In genomic region chr6:136594541-136594940, GRCm38 (mm10) we compare ENCODE assay signal across 17 mouse cellular contexts.
"Had no signal": no experiment of that assay in that cellular context is flagged by ENCODE, and none has a peak within 500 bp of the region (broad histone marks: within the 10 kb centered on the region; RNA-seq: fewer than 3 reads in every experiment).

No protein-coding gene starts in this region.

- H3K9me3 ChIP-seq: neural tube, embryonic 12.5 days; neural tube, embryonic 13.5 days; neural tube, embryonic 15.5 days; stomach, embryonic 15.5 days had no signal

- H3K27ac ChIP-seq: neural tube, embryonic 12.5 days; neural tube, embryonic 13.5 days; neural tube, embryonic 15.5 days; stomach, embryonic 15.5 days; stomach, postnatal 0 days had no signal

- H3K4me2 ChIP-seq: neural tube, embryonic 12.5 days; neural tube, embryonic 13.5 days; neural tube, embryonic 15.5 days; stomach, embryonic 15.5 days had no signal

- H3K9ac ChIP-seq: neural tube, embryonic 12.5 days; neural tube, embryonic 13.5 days; neural tube, embryonic 15.5 days; stomach, embryonic 15.5 days had no signal

- H3K4me3 ChIP-seq: neural tube, embryonic 12.5 days; neural tube, embryonic 13.5 days; neural tube, embryonic 15.5 days; stomach, embryonic 15.5 days had no signal

- H3K27me3 ChIP-seq: neural tube, embryonic 12.5 days; neural tube, embryonic 13.5 days; neural tube, embryonic 15.5 days; stomach, embryonic 15.5 days had no signal

- DNase-seq: retina, postnatal 1 day; right cerebral cortex, adult 18-20 months; right cerebral cortex, postnatal 14 days; right cerebral cortex, postnatal 25 days; right cerebral cortex, postnatal 4 days; spleen, adult 18-20 months; thymus, adult 18-20 months; thymus, adult 2 months; thymus, postnatal 14 days; thymus, postnatal 25 days; thymus, postnatal 36 days; thymus, postnatal 4 days had no signal

- H3K4me1 ChIP-seq: neural tube, embryonic 12.5 days; stomach, embryonic 15.5 days had no signal
